Mouse (Mus musculus) gastrocnemius, postnatal 14 days (tissue): ENCODE data around the gene Gm49387. TPM values are rescaled to one million over a fixed set of nuclear protein-coding genes. Genes with fewer than 3 reads are reported as not detected.

Experiments
- DNase-seq: peaks from one replicate; pipeline ENCODE4 v3.0.0; 2021; ENCODE audit warnings: mixed read lengths
- intact Hi-C: fragments of 180-260 bp; cut with DNase I; formaldehyde crosslinking; loops from one replicate; pipeline ENCODE4 v1.15.1; 2025; ENCODE audit warnings: low total_unique reads
- total RNA-seq, 2 experiments: library from RNA; stranded (reverse); gene quantifications; 2 replicates each; pipeline ENCODE4 v1.2.3; 2021

The Gm49387 gene
- total RNA-seq, 2 experiments from 2014 or later: not detected

- intact Hi-C loops: no loop called here
- no peak for DNase-seq
Measured at GRCm38 (mm10) chr14:31663376-31664099, 22.9 kb upstream of the Gm49387 start.

- DNase-seq: peak; percentile 81
- intact Hi-C loops: no loop called here
Measured at GRCm38 (mm10) chr14:31662555-31663211, 22.0 kb upstream of the Gm49387 start.

DNA sequence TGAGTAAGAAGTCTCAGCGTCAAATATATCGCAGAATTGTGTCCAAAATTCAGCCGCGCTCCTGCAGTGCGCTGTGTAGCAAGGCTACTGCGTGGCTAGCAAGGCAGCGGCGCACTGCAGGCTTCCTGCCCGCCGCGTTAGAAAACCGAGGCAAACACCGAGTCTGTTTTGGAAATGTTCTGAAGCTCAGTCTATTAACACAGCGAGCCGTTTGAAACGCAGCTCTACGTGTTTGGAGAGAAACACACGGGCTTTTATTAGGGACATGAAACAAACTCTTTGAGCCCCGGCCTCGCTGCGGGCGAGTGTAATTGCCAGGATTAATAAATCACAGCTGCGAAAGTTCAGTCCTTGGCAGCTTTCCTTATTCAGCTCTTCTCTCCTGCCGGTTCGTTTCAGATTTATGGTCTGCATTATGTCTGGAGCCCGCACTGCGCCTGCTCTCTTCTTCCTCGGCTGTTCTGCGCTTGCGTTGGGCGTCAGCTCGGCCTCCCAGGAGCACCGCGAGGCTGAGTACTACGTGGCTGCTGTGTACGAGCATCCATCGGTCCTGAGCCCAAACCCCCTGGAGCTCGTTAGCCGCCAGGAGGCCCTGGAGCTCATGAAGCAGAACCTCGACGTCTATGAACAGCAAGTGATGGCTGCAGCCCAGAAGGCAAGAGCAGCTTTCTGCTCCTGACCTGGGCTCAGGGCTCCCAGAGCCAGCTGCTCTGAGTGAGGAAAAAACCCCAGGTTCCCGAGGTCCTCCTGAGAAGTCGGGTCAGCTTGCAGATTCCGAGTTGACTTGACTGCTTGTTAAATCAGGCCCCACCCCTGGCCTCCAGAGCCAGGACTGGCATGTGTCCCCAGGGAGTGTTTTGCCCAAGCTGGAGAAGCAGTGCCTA, 21.2 kb upstream of the Gm49387 start:
- intact Hi-C loops: no loop called here
- peak; percentile 89 for DNase-seq

DNA sequence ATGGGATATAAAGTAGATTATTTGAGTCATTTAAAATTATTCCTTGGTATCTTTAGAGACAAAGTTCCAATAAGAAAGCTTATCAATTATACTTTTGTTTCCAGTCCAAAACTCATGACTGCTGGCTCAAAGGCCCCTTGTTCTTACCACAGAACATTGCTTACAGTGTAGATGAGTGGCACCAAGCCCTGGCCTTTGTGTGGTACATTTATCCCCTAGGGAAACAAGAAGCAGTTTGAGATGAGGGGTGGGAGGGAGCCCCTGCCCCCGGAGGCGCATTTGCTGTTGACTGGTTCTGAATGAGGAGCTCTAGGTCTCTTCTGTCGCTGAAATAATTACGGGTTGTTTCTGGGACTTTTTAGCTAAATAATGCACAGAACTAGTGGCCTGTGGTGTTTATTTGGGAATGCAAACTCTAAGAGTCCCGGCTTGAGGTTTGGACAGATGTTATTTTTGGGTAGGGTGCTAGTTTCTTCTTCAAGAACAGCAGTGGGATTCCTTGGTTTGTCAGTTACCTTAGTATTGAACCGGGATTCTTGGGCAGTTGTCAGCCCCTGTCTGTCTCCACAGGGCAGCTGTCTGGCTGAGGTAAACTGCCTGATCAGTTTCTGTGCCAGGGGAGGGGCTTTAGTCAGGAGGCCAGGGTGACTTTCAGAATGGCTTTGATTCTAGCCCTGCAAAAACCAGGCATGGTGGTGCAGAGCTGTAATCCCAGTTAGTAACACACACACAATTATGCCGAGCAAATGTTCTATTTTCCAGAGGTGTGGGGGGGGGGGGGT, 19.8 kb upstream of the Gm49387 start:
- no peak for DNase-seq
- intact Hi-C loops: no loop called here

GRCm38 (mm10) chr14:31659501-31660181, 19.0 kb upstream of the Gm49387 start:
- intact Hi-C loops: loop anchor here (5.0 to 10.0 kb wide), 2 partner anchors 295 to 418 kb away; no protein-coding TSS in a partner anchor
- DNase-seq: peak; percentile 74

- intact Hi-C loops: loop anchor here (5.0 to 10.0 kb wide), 2 partner anchors 297 to 419 kb away; no protein-coding TSS in a partner anchor
- no peak for DNase-seq
Measured at GRCm38 (mm10) chr14:31658126-31658680, 17.5 kb upstream of the Gm49387 start.

- intact Hi-C loops: loop anchor here (5.0 to 10.0 kb wide), 2 partner anchors 298 to 420 kb away; no protein-coding TSS in a partner anchor
- peak; percentile 62 for DNase-seq
Measured at GRCm38 (mm10) chr14:31656857-31657645, 16.4 kb upstream of the Gm49387 start.

DNA sequence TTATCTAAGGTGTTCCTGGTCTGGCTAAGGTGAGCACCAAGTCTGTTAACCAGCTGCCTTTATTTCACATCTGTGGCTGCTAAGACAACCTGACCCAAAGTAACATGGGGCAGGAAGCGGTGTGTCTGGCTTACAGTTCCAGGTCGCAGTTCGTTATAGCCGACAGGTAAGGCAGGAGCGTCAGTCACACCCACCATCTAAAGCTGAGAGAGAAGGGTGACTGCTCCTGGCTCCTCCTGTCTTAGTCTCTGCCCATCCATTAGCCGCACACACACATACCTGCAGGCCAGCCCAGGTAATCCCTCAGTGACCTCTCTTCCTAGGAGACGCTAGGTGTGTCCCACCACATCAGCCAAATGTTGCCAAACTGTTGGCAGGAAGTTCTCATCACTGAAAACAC, 15.7 kb upstream of the Gm49387 start:
- intact Hi-C loops: loop anchor here (5.0 to 10.0 kb wide), 2 partner anchors 298 to 421 kb away; no protein-coding TSS in a partner anchor
- no peak for DNase-seq

GRCm38 (mm10) chr14:31655406-31655805, 14.7 kb upstream of the Gm49387 start:
- DNase-seq: no peak
- intact Hi-C loops: loop anchor here (5.0 to 10.0 kb wide), 2 partner anchors 299 to 422 kb away; no protein-coding TSS in a partner anchor

- intact Hi-C loops: loop anchor here (5.0 to 10.0 kb wide), 3 partner anchors 132 to 422 kb away; no protein-coding TSS in a partner anchor
- DNase-seq: no peak
Measured at GRCm38 (mm10) chr14:31654816-31655215, 14.1 kb upstream of the Gm49387 start.

DNA sequence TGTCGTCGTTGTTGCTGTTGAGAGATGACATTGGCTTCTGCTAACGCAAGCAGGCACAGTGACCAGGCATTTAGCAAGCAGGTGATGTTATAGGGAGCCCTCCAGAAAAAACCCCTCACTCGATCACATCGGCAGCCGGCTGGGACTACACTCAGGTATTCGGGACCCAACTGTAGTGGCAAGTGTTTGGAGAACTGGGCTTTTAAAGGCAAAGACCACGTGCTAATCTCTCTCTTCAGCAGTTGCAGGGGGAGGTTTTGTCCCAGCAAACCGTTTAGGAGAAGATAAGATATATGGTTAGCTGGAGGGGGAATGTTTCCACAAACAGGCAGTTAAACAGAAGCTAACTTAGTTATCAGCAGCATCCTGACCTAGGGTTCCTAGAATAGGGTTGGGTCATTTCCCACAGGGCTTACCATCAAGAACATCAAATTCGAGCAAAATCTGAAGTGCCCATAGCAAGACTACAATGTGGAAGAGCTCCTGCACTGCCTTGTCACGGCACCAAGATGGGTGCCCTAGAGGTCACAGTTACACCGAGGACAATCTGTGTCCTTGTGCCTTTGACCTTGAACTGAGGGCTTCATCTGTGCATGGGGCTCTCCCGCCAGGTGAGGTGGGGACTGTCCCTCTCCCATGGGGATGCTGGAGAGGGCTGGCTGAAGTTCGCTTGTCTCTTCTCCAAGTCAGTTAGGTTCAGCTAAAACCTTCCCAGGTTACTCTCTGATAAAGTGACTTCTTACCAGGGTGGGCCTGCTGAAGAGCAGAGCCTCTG, 12.6 kb upstream of the Gm49387 start:
- intact Hi-C loops: loop anchor here (5.0 to 10.0 kb wide), 2 partner anchors 134 to 302 kb away; no protein-coding TSS in a partner anchor
- no peak for DNase-seq

DNA sequence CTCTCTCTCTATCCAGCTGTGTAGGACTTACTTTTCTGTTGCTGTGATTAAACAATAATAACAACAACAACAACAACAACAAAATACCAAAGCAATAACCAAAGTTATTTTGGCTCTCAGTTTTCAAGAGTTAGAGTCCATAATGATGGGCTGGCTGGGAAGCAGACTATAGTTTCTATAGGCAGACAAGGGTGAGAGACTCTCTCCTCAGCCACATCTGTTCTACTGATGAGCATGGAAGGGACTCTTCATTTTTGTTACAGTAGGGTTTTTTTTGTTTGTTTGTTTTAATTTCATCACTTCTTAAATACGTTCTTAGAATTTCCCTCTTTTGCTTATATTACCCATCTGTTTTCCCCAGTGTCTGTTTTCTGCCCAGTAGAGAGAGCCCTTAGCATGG, 11.9 kb upstream of the Gm49387 start:
- intact Hi-C loops: loop anchor here (5.0 to 10.0 kb wide), 2 partner anchors 135 to 302 kb away; no protein-coding TSS in a partner anchor
- no peak for DNase-seq

GRCm38 (mm10) chr14:31652106-31652505, 11.4 kb upstream of the Gm49387 start:
- DNase-seq: no peak
- intact Hi-C loops: loop anchor here (5.0 to 10.0 kb wide), 2 partner anchors 135 to 303 kb away; no protein-coding TSS in a partner anchor

GRCm38 (mm10) chr14:31651206-31651605, 10.5 kb upstream of the Gm49387 start:
- DNase-seq: no peak
- intact Hi-C loops: loop anchor here (5.0 to 10.0 kb wide), 2 partner anchors 136 to 304 kb away; no protein-coding TSS in a partner anchor

DNA sequence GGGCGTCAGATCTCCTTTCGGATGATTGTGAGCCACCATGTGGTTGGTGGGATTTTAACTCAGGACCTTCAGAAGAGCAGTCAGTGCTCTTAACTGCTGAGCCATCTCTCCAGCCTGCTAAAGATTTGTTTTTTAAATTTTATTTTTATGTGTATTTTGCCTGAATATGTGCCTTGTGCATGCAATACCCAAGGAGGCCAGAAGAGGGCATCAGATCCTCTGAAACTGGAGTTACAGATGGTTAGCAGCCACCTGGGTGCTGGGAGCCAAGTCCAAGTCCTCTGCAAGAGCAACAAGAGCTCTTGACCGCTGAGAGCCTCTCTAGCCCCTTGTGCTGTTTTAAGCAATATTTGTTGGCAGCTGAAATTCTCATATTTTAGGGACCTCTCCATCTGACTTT, 9.7 kb upstream of the Gm49387 start:
- no peak for DNase-seq

DNA sequence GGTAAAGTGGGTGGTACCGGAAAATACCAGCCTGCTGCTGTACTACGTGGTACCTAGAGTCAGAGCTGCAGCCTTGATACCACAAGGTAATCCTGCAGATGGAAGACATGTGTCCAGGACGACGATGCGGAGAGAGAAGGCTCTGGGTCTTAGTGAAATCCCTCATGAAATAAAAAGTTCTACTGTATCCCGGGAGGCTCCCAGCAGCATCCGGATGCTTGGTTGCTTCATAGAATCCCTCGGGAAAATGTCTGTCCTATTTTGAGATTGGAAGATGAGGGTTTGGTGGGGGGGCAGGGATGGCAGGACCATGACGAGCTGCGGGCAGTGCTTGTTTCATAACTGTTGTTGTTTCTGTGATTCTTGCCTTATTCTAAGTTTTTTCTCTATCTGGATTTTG, 7.3 kb upstream of the Gm49387 start:
- intact Hi-C loops: no loop called here
- no peak for DNase-seq

More for the DNA sequence above, 9.7 kb upstream of the Gm49387 start:
- intact Hi-C loops: loop anchor here (5.0 to 10.0 kb wide), 2 partner anchors 137 to 304 kb away; no protein-coding TSS in a partner anchor
